Mouse (Mus musculus) hindbrain, embryonic 13.5 days (tissue): Measurements from ENCODE around the gene Peli2. TPM values are rescaled to one million over a fixed set of nuclear protein-coding genes. Genes with fewer than 3 reads are reported as not detected.

ENCODE experiments used
- ATAC-seq: fragments of 200-750 bp; cut with Nextera tagmentation; 2 replicates; pipeline ENCODE4 v1.8.0; 2017; ENCODE audit warnings: moderate TSS enrichment; ENCODE audit not compliant: low FRiP score
- H3K27ac ChIP-seq: fragments of 300-500 bp; sonication (generic); 2 replicates; pipeline ENCODE4 v1.5.1; 2015; ENCODE audit warnings: inconsistent platforms, mild to moderate bottlenecking, moderate library complexity
- H3K27me3 ChIP-seq: fragments of 300-500 bp; sonication (generic); 2 replicates; pipeline ENCODE4 v1.6.1; 2015; ENCODE audit warnings: mild to moderate bottlenecking, inconsistent platforms
- H3K36me3 ChIP-seq: fragments of 300-500 bp; sonication (generic); 2 replicates; pipeline ENCODE4 v1.6.1; 2015; ENCODE audit warnings: mild to moderate bottlenecking, inconsistent platforms
- H3K4me1 ChIP-seq: fragments of 300-500 bp; sonication (generic); replicated peaks from 2 replicates; pipeline ENCODE4 v1.6.1; 2015; ENCODE audit warnings: inconsistent platforms
- H3K4me2 ChIP-seq: fragments of 300-500 bp; sonication (generic); 2 replicates; pipeline ENCODE4 v1.6.1; 2015; ENCODE audit warnings: inconsistent platforms, mild to moderate bottlenecking, moderate library complexity
- H3K4me3 ChIP-seq: fragments of 300-500 bp; sonication (generic); 2 replicates; pipeline ENCODE4 v1.5.1; 2015; ENCODE audit warnings: mild to moderate bottlenecking, inconsistent platforms
- H3K9ac ChIP-seq: fragments of 300-500 bp; sonication (generic); 2 replicates; pipeline ENCODE4 v1.6.1; 2015; ENCODE audit warnings: mild to moderate bottlenecking, inconsistent platforms
- H3K9me3 ChIP-seq: fragments of 300-500 bp; sonication (generic); 2 replicates; pipeline ENCODE4 v1.6.1; 2016; ENCODE audit warnings: inconsistent platforms
- WGBS: fragments of 180-500 bp; shearing (Covaris S2); methylation state at CpG from one replicate; pipeline ENCODE4 v1.1.7; 2015; 5-methylcytosine and 5-hydroxymethylcytosine counted together
- polyA plus RNA-seq: library from polyadenylated mRNA; unstranded; fragments of >200 nt; fragmentation: Nextera tagmentation; extraction: Ambion mirVana; gene quantifications from 2 replicates; pipeline ENCODE4 v1.2.1, GENCODE M21; 2015

Gene Peli2
- polyA plus RNA-seq, 1 experiment from 2014 or later: 10.6 TPM

DNA sequence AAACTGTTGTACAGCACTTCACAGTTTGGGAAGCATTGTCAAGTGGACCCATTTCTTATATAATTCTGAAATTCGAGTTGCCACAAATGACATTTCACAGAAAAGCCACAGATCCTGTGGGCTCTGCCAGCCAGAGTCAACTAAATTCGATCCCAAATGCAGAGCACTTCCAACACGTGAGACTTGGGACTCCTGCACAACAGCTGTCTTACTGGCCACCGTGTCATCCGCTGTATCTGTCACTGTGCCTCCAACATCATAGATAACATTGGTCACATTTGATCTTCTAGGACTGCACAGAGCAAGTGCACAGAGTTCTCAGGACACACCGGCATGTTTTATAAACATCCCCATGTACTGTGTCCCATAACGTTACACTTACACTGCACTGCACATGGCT is 14.2 kb upstream of the Peli2 start:
- H3K4me2 ChIP-seq: no peak overlapping the region
- no peaks in the 10 kb centered on the region for H3K4me1 ChIP-seq
- H3K9me3 ChIP-seq: no peaks in the 10 kb centered on the region
- ATAC-seq: no peak
- 92% methylated on average over 7 of the region's 7 CpGs for WGBS
- no peak overlapping the region for H3K27ac ChIP-seq
- H3K36me3 ChIP-seq: no peaks in the 10 kb centered on the region
- no peak overlapping the region for H3K4me3 ChIP-seq
- H3K9ac ChIP-seq: no peak overlapping the region
- H3K27me3 ChIP-seq: no peaks in the 10 kb centered on the region

GRCm38 (mm10) chr14:48117986-48118385 is 2.6 kb upstream of the Peli2 start:
- H3K4me3 ChIP-seq: no peak overlapping the region
- no peaks in the 10 kb centered on the region for H3K27me3 ChIP-seq
- no peaks in the 10 kb centered on the region for H3K9me3 ChIP-seq
- peaks cover 35% of the 10 kb centered on the region for H3K4me1 ChIP-seq
- 64% methylated on average over 5 of the region's 5 CpGs for WGBS
- ATAC-seq: no peak
- H3K27ac ChIP-seq: no peak overlapping the region
- no peak overlapping the region for H3K4me2 ChIP-seq
- H3K36me3 ChIP-seq: no peaks in the 10 kb centered on the region
- no peak overlapping the region for H3K9ac ChIP-seq

GRCm38 (mm10) chr14:48119012-48119647 is 1.5 kb upstream of the Peli2 start:
- Histone ChIP-seq H3K9ac (no peak overlapping the region), H3K36me3 (no peaks in the 10 kb centered on the region), H3K27ac (peak overlapping the region; percentile 10; the same call in 1 of the 2 replicates), H3K9me3 (no peaks in the 10 kb centered on the region), H3K4me2 (peak overlapping the region; percentile 86), H3K4me1 (peaks cover 45% of the 10 kb centered on the region), H3K4me3 (peak overlapping the region; percentile 6; the same call in 1 of the 2 replicates), H3K27me3 (no peaks in the 10 kb centered on the region)
- ATAC-seq: no peak
- WGBS: 8% methylated on average over 9 of the region's 9 CpGs

- no peaks in the 10 kb centered on the region for H3K9me3 ChIP-seq
- no peaks in the 10 kb centered on the region for H3K27me3 ChIP-seq
- peak overlapping the region; percentile 86 for H3K4me2 ChIP-seq
- H3K4me1 ChIP-seq: peaks cover 51% of the 10 kb centered on the region
- H3K36me3 ChIP-seq: no peaks in the 10 kb centered on the region
- ATAC-seq: no peak
- H3K9ac ChIP-seq: peak overlapping the region; percentile 29; the same call in 1 of the 2 replicates
- peak overlapping the region; percentile 83 for H3K4me3 ChIP-seq
- no peak overlapping the region for H3K27ac ChIP-seq
- WGBS: 9% methylated on average over 17 of the region's 17 CpGs
Observed at GRCm38 (mm10) chr14:48119648-48120270, 864 bp upstream of the Peli2 start.

- Histone ChIP-seq H3K27me3 (no peaks in the 10 kb centered on the region), H3K9ac (peak overlapping the region; percentile 91), H3K4me1 (peaks cover 58% of the 10 kb centered on the region), H3K4me3 (peak overlapping the region; percentile 83), H3K27ac (no peak overlapping the region), H3K36me3 (no peaks in the 10 kb centered on the region), H3K9me3 (no peaks in the 10 kb centered on the region), H3K4me2 (peak overlapping the region; percentile 86)
- WGBS: 0% methylated on average over 8 of the region's 10 CpGs
- no peak for ATAC-seq
Observed at GRCm38 (mm10) chr14:48120443-48120751, 226 bp upstream of the Peli2 start.

GRCm38 (mm10) chr14:48121529-48122517 is 1.2 kb downstream of the Peli2 start:
- no peaks in the 10 kb centered on the region for H3K36me3 ChIP-seq
- H3K27ac ChIP-seq: peak overlapping the region; percentile 91
- peak overlapping the region; percentile 86 for H3K4me2 ChIP-seq
- peak overlapping the region; percentile 83 for H3K4me3 ChIP-seq
- H3K27me3 ChIP-seq: no peaks in the 10 kb centered on the region
- H3K4me1 ChIP-seq: peaks cover 64% of the 10 kb centered on the region
- ATAC-seq: peak; percentile 54
- H3K9ac ChIP-seq: peak overlapping the region; percentile 91
- WGBS: under 1% methylated on average over 32 of the region's 32 CpGs
- no peaks in the 10 kb centered on the region for H3K9me3 ChIP-seq

DNA sequence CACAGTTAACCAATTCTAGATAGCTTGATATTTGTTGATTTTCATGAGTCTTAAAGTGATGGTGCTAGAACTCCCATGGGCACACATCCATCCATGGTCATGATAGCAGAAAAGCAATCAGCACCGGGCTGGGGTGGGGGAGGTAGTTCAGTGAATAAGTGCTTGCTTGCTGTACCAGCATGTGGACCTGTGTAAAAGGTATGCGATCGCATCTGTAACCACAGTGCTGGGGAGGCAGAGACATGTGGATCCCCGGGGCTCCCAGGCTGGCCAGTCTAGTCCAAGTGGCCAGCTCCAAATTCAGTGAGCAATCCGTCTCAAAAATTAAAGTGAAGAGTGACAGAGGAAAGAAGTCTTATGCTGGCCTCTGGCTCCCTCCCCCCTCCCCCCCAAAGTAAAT is 3.4 kb downstream of the Peli2 start:
- H3K4me3 ChIP-seq: no peak overlapping the region
- 53% methylated on average over 5 of the region's 5 CpGs for WGBS
- H3K9me3 ChIP-seq: no peaks in the 10 kb centered on the region
- ATAC-seq: no peak
- peak overlapping the region; percentile 11 for H3K4me2 ChIP-seq
- peaks cover 70% of the 10 kb centered on the region for H3K4me1 ChIP-seq
- H3K9ac ChIP-seq: 0 out of 2 replicates have a peak overlapping the region, but pooled peaks have one; percentile 26
- no peak overlapping the region for H3K27ac ChIP-seq
- H3K27me3 ChIP-seq: no peaks in the 10 kb centered on the region
- no peaks in the 10 kb centered on the region for H3K36me3 ChIP-seq

- Histone ChIP-seq H3K9me3 (no peaks in the 10 kb centered on the region), H3K27me3 (no peaks in the 10 kb centered on the region), H3K27ac (no peak overlapping the region), H3K9ac (peak overlapping the region; percentile 19; the same call in 1 of the 2 replicates), H3K4me3 (no peak overlapping the region), H3K36me3 (no peaks in the 10 kb centered on the region), H3K4me2 (no peak overlapping the region), H3K4me1 (peaks cover 64% of the 10 kb centered on the region)
- 70% methylated on average over 4 of the region's 4 CpGs for WGBS
- ATAC-seq: no peak
Observed at GRCm38 (mm10) chr14:48124816-48125215, 4.2 kb downstream of the Peli2 start.

DNA sequence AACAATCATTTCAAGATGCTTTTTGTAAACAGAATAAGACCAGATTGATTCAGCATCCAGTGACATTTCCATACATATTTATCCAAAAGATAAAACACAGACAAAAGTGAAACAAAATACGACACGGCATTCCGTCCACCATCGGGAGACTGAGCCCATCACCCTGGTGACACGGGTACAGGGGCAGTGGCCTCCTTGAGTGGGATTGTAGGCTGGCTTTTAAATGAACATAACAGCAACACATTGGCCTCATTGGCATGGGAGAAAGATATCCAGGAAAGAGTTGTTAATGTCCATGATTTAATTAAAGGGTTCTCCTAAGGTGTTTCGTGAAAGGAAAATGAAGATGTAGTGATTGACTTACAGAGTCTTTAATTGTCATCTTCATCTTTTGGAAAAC is 5.3 kb downstream of the Peli2 start:
- H3K9me3 ChIP-seq: no peaks in the 10 kb centered on the region
- H3K27me3 ChIP-seq: no peaks in the 10 kb centered on the region
- H3K36me3 ChIP-seq: no peaks in the 10 kb centered on the region
- H3K4me3 ChIP-seq: no peak overlapping the region
- ATAC-seq: no peak
- peaks cover 67% of the 10 kb centered on the region for H3K4me1 ChIP-seq
- no peak overlapping the region for H3K9ac ChIP-seq
- H3K27ac ChIP-seq: no peak overlapping the region
- no peak overlapping the region for H3K4me2 ChIP-seq
- WGBS: 82% methylated on average over 6 of the region's 6 CpGs

GRCm38 (mm10) chr14:48126931-48127330 is 6.3 kb downstream of the Peli2 start:
- Histone ChIP-seq H3K9me3 (no peaks in the 10 kb centered on the region), H3K9ac (no peak overlapping the region), H3K36me3 (no peaks in the 10 kb centered on the region), H3K4me2 (no peak overlapping the region), H3K27ac (no peak overlapping the region), H3K27me3 (no peaks in the 10 kb centered on the region), H3K4me3 (no peak overlapping the region), H3K4me1 (peaks cover 72% of the 10 kb centered on the region)
- no peak for ATAC-seq
- WGBS: 76% methylated on average over 4 of the region's 4 CpGs

DNA sequence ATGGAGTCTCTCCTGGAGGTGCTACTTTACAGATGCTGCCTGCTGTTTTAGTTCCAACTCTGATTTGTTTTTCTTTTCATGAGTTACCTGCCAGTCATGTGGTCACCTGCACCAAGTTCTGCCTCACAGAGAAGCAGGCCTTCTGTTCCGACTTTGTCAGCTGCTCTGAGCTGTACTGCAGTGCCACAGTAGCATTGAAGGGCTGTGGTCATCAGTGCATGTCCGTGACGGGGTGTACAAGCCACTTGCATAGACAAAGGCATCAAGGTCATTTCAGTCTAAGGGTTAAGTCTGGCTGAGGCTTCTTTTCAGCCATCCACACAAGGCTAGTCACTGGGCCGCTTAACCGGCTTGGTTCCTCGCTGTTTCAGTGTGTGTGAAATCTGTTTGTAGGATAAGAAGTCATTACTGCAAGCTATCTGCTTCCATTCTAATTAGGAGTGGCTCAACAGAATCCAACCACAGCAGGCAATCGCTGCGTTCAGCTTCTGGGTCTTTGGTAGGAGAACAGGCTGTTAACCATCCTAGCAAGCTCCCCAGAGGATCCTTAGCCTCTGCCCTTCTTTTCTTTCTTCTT is 7.1 kb downstream of the Peli2 start:
- Histone ChIP-seq H3K36me3 (no peaks in the 10 kb centered on the region), H3K27ac (no peak overlapping the region), H3K27me3 (no peaks in the 10 kb centered on the region), H3K4me2 (no peak overlapping the region), H3K9me3 (no peaks in the 10 kb centered on the region), H3K4me3 (no peak overlapping the region), H3K4me1 (peaks cover 68% of the 10 kb centered on the region), H3K9ac (no peak overlapping the region)
- 0 out of 2 replicates have a peak, but pooled peaks have one; percentile 26 for ATAC-seq
- 38% methylated on average over 8 of the region's 8 CpGs for WGBS

GRCm38 (mm10) chr14:48128701-48129100 is 8.1 kb downstream of the Peli2 start:
- Histone ChIP-seq H3K27me3 (no peaks in the 10 kb centered on the region), H3K4me3 (no peak overlapping the region), H3K4me1 (peaks cover 69% of the 10 kb centered on the region), H3K27ac (no peak overlapping the region), H3K9ac (no peak overlapping the region), H3K4me2 (no peak overlapping the region), H3K36me3 (no peaks in the 10 kb centered on the region), H3K9me3 (no peaks in the 10 kb centered on the region)
- ATAC-seq: no peak
- 98% methylated on average over 5 of the region's 5 CpGs for WGBS
